Mouse (Mus musculus) liver, adult 2 months (tissue): ENCODE results near the gene Cib4.

ENCODE experiments used
- CTCF ChIP-seq: fragments of 200-500 bp; IDR thresholded peaks from 2 replicates; pipeline ENCODE4 v1.5.1; 2011; ENCODE audit warnings: low read depth, low read length, control low read depth
- POLR2A ChIP-seq: fragments of 200-500 bp; IDR thresholded peaks from 2 replicates; pipeline ENCODE4 v1.6.1; 2011; ENCODE audit warnings: low read length, control low read depth; ENCODE audit not compliant: insufficient read depth; ENCODE audit errors: extremely low read depth

DNA sequence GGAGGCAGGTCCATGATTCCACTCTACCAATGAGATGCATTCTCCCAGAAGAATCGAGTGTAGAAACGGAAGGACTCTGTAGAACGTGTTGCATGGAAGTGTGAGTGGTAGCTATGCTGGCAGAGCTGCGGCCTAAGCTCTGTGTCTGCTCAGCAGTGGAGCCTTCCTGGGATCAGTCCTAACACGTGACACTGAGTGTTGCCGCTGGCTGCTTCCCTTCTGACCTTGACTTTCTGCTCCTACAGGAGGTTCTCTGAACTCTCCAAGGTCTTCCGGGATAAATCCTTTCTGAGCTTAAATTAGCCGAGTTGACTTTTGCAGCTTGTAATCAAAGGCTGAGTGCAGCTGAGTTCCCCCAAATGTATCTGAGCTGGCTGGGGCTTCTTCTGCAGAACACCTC is 28.7 kb upstream of the Cib4 start:
- no peak for TF ChIP-seq POLR2A
- no peak for TF ChIP-seq CTCF
